Mouse (Mus musculus) kidney, embryonic 15.5 days (tissue): ENCODE data around the gene Rbm4b. TPM values are rescaled to one million over a fixed set of nuclear protein-coding genes. Genes with fewer than 3 reads are reported as not detected.

Source experiments
- ATAC-seq: fragments of 200-750 bp; cut with Nextera tagmentation; replicated peaks from 2 replicates; pipeline ENCODE4 v1.8.0; 2017; ENCODE audit warnings: moderate TSS enrichment; ENCODE audit not compliant: low FRiP score
- H3K27ac ChIP-seq: fragments of 300-500 bp; sonication (generic); 2 replicates; pipeline ENCODE4 v1.5.1; 2015; ENCODE audit warnings: mild to moderate bottlenecking, inconsistent platforms
- H3K27me3 ChIP-seq: fragments of 300-500 bp; sonication (generic); 2 replicates; pipeline ENCODE4 v1.6.1; 2015; ENCODE audit warnings: inconsistent platforms
- H3K36me3 ChIP-seq: fragments of 300-500 bp; sonication (generic); 2 replicates; pipeline ENCODE4 v1.6.1; 2015; ENCODE audit warnings: inconsistent platforms
- H3K4me1 ChIP-seq: fragments of 300-500 bp; sonication (generic); 2 replicates; pipeline ENCODE4 v1.6.1; 2015; ENCODE audit warnings: inconsistent platforms
- H3K4me2 ChIP-seq: fragments of 300-500 bp; sonication (generic); 2 replicates; pipeline ENCODE4 v1.6.1; 2015; ENCODE audit warnings: moderate library complexity, mild to moderate bottlenecking, inconsistent platforms
- H3K4me3 ChIP-seq: fragments of 300-500 bp; sonication (generic); replicated peaks from 2 replicates; pipeline ENCODE4 v1.5.1; 2015; ENCODE audit warnings: mild to moderate bottlenecking, inconsistent platforms
- H3K9ac ChIP-seq: fragments of 300-500 bp; sonication (generic); 2 replicates; pipeline ENCODE4 v1.6.1; 2015; ENCODE audit warnings: mild to moderate bottlenecking, inconsistent platforms
- H3K9me3 ChIP-seq: fragments of 300-500 bp; sonication (generic); replicated peaks from 2 replicates; pipeline ENCODE4 v1.6.1; 2016; ENCODE audit warnings: inconsistent platforms
- WGBS: fragments of 180-500 bp; shearing (Covaris S2); methylation state at CpG from one replicate; pipeline ENCODE4 v1.1.7; 2015; ENCODE audit warnings: mixed read lengths; 5-methylcytosine and 5-hydroxymethylcytosine counted together
- polyA plus RNA-seq: library from polyadenylated mRNA; unstranded; fragments of >200 nt; fragmentation: Nextera tagmentation; extraction: Ambion mirVana; gene quantifications from 2 replicates; pipeline ENCODE4 v1.2.1, GENCODE M21; 2015

The Rbm4b gene
- 75.2 and 75.5 TPM in 2 replicates for polyA plus RNA-seq

DNA sequence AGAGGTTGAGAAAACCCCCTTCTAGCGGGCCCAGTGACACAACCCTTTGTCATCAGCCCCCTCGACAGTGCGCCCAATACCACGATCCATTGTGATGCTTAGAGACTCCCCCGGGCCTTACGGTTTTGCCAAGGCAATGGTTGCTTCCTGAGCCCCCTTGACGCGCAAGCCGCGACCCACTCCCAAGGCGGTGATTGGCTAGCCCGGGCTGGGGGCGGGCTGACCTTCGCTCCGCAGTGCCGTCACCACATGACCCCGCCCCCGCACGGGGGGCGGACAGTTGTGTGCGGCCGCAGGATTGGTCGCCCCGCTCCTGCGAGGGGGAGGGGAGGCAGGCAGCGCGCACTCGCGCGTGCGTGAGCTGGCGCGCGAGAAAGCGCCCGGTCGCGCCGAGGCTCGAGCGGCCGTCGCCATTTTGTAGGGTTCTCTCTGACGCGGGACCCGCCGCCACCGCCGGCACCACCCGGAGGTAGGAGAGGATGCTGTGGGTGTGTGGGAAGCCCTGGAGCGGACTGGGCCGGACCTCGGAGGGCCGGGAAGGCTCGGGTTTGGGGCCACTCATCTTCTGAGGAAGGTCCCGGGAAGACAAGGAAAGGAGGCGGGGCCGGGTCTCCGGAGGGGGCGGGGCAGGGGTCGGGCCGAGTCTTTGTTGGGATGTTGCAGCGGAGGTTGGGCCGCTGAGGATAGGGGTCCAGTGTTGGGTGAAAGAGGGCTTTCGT is at the start of gene Rbm4b:
Gene Rbm4b, plus strand, starts transcription at position 305 of the 719 bp plus-strand sequence.
- Histone ChIP-seq H3K36me3 (peaks cover 21% of the 10 kb centered on the region), H3K9ac (peak within 1 kb of the TSS; percentile 89), H3K4me3 (peak within 1 kb of the TSS; percentile 81), H3K4me2 (peak within 1 kb of the TSS; percentile 77), H3K27me3 (no peaks in the 10 kb centered on the region), H3K4me1 (peaks cover 26% of the 10 kb centered on the region), H3K27ac (peak within 1 kb of the TSS; percentile 98), H3K9me3 (no peaks in the 10 kb centered on the region)
- under 1% methylated on average over 65 of the region's 65 CpGs for WGBS
- peak; percentile 98 for ATAC-seq

DNA sequence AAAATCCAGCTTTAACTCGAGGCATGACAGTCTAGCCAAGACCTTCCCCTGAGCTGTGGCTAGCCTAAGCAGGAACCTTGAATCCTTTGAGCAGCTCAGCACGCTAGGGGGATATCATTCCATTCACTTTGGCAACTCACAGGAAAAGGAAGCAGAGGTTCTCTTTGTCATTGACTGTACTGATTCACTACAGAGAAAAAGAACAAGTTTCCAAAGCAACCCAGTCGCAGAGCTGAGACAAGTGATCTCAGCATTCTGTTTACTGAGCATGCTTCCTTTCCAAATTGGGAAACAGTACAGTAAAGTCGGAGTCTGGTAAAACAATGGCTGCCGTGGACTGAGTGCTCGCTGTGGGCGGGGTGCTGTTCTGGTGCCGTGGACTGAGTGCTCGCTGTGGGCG is 47.5 kb upstream of the Rbm4b start:
- WGBS: 84% methylated on average over 10 of the region's 10 CpGs
- peaks cover 50% of the 10 kb centered on the region for H3K27me3 ChIP-seq

DNA sequence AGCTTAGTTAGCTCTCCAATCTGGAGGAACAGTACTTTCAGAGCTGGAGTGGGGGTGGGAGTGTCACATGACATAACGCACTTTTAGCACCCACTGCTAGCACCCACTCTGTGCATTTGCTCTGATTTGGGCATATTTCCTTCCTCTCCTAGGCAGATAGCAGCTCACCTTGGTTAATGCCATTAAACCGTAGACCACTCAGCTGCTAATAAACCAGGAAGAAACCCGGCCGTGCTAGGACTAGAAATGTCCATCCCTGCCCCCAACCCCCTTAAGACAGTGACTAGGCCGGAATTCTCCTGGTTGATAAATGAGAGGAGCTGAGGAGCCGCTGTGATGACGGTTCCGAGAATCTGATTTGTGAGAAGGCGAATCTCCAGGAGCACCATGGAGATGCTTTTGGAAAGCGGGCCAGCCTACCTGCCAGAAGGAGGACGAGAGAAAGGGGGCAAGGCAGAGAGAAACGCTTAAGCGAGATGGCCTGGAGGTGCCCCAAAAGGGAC is 45.1 kb upstream of the Rbm4b start, which contains the start of gene Sptbn2:
Gene Sptbn2, plus strand, starts transcription at position 70 of the 503 bp plus-strand sequence.
- H3K4me1 ChIP-seq: peaks cover 14% of the 10 kb centered on the region
- 12% methylated on average over 13 of the region's 13 CpGs for WGBS
- peaks cover 62% of the 10 kb centered on the region for H3K27me3 ChIP-seq
- H3K9ac ChIP-seq: peak within 1 kb of the TSS; percentile 35
- no peaks in the 10 kb centered on the region for H3K36me3 ChIP-seq
- peak within 1 kb of the TSS; percentile 52 for H3K4me3 ChIP-seq
- no peak for ATAC-seq
- peak within 1 kb of the TSS; percentile 89 for H3K4me2 ChIP-seq
- H3K9me3 ChIP-seq: no peaks in the 10 kb centered on the region
- H3K27ac ChIP-seq: no peak within 1 kb of the TSS

More for the DNA sequence above, 47.5 kb upstream of the Rbm4b start:
- Histone ChIP-seq H3K9ac (no peak overlapping the region), H3K4me1 (peaks cover 14% of the 10 kb centered on the region), H3K36me3 (no peaks in the 10 kb centered on the region), H3K4me3 (no peak overlapping the region), H3K9me3 (no peaks in the 10 kb centered on the region), H3K27ac (no peak overlapping the region), H3K4me2 (no peak overlapping the region)
- ATAC-seq: no peak

DNA sequence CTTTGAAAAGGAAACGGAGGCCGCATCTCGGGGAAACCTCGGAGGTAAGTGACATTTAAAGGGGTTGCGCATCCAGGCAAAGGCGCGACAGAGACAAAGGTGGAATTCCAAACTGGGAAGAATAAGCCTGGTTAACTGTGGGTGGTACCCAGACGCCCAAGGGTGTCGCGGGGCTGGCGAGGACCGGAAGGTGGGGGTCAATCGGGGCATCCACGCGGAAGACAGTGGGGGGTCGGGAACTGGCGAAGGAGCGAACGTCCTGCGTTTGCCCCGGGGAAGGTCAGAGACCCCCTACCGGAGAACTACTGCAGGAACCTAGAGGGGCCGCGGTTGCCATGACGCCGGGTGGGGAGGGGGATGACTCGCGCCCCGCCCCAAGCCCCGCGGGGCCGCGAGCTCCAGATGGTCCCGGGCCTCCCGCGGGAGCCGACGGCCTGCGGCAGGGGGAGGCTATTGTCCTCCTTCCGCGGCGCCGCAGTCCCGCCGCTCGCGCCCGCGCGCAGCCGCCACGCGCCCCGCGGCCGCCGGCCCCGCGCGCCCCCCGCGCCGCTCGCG is 44.6 kb upstream of the Rbm4b start:
- WGBS: 1% methylated on average over 58 of the region's 65 CpGs
- no peak overlapping the region for H3K27ac ChIP-seq
- H3K27me3 ChIP-seq: peaks cover 62% of the 10 kb centered on the region
- peak overlapping the region; percentile 89 for H3K4me2 ChIP-seq
- H3K4me3 ChIP-seq: peak overlapping the region; percentile 52
- peak; percentile 49 for ATAC-seq
- H3K36me3 ChIP-seq: no peaks in the 10 kb centered on the region
- H3K9me3 ChIP-seq: no peaks in the 10 kb centered on the region
- peaks cover 14% of the 10 kb centered on the region for H3K4me1 ChIP-seq
- peak overlapping the region; percentile 35 for H3K9ac ChIP-seq

DNA sequence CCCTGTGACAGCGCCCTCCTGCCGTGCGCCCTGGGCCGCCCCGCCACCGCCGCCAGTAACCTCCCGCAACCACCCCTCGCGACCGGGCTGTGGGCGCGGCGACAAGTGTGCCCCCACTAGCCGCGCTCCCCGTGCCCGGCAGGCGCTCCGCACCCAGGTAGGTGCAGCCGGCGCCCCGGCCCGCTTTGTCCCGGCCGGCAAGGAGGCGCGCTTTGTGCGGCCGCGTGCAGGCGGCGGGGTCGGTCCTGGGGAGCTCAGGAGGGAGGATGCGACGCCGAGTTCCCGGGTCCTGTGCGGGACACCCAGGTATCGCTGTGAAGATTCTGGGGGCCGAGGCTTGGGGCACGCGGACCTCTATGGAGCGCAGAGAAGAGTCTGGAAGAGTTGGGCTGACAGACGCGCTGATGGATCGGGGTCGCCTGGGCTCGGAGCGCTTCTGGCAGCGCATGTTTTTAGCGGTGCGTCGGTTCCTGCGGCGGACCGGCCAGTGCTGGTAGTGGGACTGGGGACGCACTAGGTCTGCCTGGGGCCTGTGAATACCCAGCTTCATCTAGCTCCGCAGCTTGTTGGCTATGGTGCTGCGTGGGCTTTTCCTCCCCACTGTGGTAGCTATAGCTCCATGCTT is 44.0 kb upstream of the Rbm4b start:
- Histone ChIP-seq H3K4me3 (peak overlapping the region; percentile 52), H3K9ac (peak overlapping the region; percentile 35), H3K36me3 (no peaks in the 10 kb centered on the region), H3K4me1 (peaks cover 14% of the 10 kb centered on the region), H3K4me2 (peak overlapping the region; percentile 89), H3K27ac (no peak overlapping the region), H3K9me3 (no peaks in the 10 kb centered on the region), H3K27me3 (peaks cover 62% of the 10 kb centered on the region)
- peak; percentile 33; the same call in 1 of the 2 replicates for ATAC-seq
- WGBS: under 1% methylated on average over 60 of the region's 60 CpGs

DNA sequence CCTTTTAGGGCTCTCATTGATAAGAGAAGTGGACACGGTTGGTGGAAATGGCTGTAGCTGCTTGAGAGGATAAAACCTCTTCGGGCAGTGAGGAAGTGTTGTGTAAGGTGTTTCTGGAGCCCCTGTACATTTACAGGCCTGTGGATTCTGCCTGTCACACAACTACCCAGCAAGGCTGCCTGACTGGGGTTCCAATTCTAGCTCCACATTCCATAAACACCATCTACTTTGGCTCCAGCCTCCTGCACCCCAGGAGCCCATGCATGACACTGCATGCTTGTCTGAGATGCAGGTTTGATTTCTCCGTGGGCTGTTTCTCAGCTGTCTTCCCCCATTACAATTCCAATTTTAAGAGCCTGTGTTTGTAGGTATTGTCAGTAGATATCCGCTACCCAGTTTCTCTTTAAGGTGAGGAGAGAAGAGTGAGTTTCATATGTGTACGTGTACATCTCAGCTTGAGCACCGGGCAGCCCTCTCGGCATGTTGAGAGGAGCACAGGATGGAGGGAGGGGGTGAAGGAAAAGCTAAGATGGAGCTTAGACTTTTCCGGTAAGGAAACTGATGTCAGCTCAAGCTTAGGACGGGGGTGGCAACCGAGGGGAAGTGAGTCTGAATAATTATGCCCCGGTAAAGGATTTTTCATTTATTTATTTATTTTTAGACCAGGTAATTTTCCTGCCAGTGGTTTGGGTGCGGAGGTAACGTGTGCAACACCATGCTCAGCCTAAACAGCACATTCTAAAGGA is 43.3 kb upstream of the Rbm4b start:
- Histone ChIP-seq H3K36me3 (no peaks in the 10 kb centered on the region), H3K4me2 (peak overlapping the region; percentile 89), H3K27ac (no peak overlapping the region), H3K9me3 (no peaks in the 10 kb centered on the region), H3K4me1 (peaks cover 16% of the 10 kb centered on the region), H3K9ac (no peak overlapping the region), H3K4me3 (peak overlapping the region; percentile 52), H3K27me3 (peaks cover 62% of the 10 kb centered on the region)
- ATAC-seq: no peak
- WGBS: 41% methylated on average over 13 of the region's 13 CpGs

DNA sequence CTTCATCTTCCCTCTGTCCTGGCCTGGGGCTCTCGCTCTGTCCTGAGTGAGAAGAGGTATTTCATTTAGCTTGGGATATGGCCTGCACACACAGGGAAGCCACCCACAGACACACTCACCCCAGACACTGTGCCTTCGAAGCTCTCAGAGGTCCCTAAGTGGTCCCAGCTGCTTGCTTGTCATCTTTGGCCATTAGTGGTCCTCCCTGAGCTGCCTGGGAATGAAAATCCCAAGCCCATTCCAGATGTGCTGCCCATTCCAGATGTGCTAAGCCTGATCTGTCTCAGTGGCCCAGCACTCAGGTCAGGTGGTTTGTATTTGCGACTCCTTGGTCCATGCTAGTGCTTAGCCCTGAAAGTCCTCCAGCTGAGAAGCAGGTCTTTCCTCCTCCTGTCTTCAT is 42.4 kb upstream of the Rbm4b start:
- Histone ChIP-seq H3K9ac (no peak overlapping the region), H3K9me3 (no peaks in the 10 kb centered on the region), H3K36me3 (no peaks in the 10 kb centered on the region), H3K4me2 (no peak overlapping the region), H3K4me3 (no peak overlapping the region), H3K4me1 (peaks cover 25% of the 10 kb centered on the region), H3K27ac (no peak overlapping the region), H3K27me3 (peaks cover 63% of the 10 kb centered on the region)
- ATAC-seq: no peak
- WGBS: 73% methylated on average over 3 of the region's 3 CpGs

DNA sequence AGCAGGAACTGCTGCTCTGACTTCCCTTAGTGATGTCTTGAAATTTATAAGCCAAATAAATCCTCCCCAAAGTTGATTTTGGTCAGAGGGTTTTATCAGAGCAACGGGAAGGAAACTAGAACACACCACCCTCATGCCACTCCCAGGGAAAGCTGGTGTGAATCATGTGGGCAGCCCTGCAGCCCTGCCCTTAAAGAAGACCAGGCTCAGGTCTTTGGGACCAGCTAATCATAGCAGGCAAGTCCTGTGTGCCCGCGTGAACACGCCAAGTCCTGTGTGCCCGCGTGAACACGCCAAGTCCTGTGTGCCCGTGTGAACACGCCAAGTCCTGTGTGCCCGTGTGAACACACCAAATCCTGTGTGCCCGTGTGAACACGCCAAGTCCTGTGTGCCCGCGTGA is 39.5 kb upstream of the Rbm4b start:
- H3K9ac ChIP-seq: no peak overlapping the region
- no peak overlapping the region for H3K4me2 ChIP-seq
- peaks cover 43% of the 10 kb centered on the region for H3K4me1 ChIP-seq
- WGBS: 95% methylated on average over 14 of the region's 14 CpGs
- H3K36me3 ChIP-seq: no peaks in the 10 kb centered on the region
- H3K4me3 ChIP-seq: no peak overlapping the region
- peaks cover 38% of the 10 kb centered on the region for H3K27me3 ChIP-seq
- no peaks in the 10 kb centered on the region for H3K9me3 ChIP-seq
- H3K27ac ChIP-seq: no peak overlapping the region
- no peak for ATAC-seq

DNA sequence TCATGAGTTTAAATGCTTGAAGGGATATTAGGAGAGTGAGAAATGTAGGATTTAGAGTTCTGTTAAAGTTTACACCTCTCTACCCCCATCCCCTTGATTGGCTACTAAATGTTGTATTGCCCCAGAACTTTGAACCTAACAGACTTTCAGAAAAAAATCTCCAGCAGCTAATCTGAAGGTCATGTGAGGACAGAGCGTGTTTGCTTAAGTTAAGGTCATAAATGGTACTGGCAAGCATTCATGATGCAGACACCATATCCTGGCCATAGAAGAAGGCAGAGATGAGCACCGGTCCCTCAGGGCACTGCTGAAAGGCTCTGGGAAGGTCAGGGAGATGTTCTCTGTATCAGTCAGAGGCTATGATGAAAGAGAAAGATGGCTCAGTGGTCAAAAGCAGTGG is 39.0 kb upstream of the Rbm4b start:
- H3K9ac ChIP-seq: no peak overlapping the region
- no peak overlapping the region for H3K27ac ChIP-seq
- no peaks in the 10 kb centered on the region for H3K36me3 ChIP-seq
- H3K4me1 ChIP-seq: peaks cover 41% of the 10 kb centered on the region
- peaks cover 32% of the 10 kb centered on the region for H3K27me3 ChIP-seq
- H3K9me3 ChIP-seq: no peaks in the 10 kb centered on the region
- no peak overlapping the region for H3K4me3 ChIP-seq
- WGBS: 97% methylated on average over 2 of the region's 2 CpGs
- no peak for ATAC-seq
- no peak overlapping the region for H3K4me2 ChIP-seq

DNA sequence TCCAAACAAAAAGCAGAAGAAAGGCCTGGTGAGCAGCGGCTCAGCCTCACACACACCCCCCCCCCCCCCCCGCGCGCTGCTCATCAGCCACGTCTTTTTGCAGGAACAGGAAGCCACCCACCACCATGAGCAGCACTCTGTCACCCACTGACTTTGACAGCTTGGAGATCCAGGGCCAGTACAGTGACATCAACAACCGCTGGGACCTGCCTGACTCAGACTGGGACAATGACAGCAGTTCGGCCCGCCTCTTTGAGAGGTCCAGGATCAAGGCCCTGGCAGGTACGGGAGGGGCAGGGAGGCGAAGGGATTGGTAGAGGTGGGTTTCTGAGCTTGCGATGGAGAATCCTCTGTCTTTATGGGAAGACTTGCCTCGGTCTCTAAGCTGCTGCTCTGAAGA is 37.6 kb upstream of the Rbm4b start:
- ATAC-seq: no peak; the same call in 1 of the 2 replicates
- no peaks in the 10 kb centered on the region for H3K36me3 ChIP-seq
- H3K4me1 ChIP-seq: peaks cover 37% of the 10 kb centered on the region
- H3K9me3 ChIP-seq: no peaks in the 10 kb centered on the region
- H3K4me2 ChIP-seq: peak overlapping the region; percentile 48
- no peak overlapping the region for H3K9ac ChIP-seq
- WGBS: 28% methylated on average over 10 of the region's 12 CpGs
- H3K4me3 ChIP-seq: 0 out of 2 replicates have a peak overlapping the region, but pooled peaks have one; percentile 5
- peaks cover 18% of the 10 kb centered on the region for H3K27me3 ChIP-seq
- peak overlapping the region; percentile 18 for H3K27ac ChIP-seq

DNA sequence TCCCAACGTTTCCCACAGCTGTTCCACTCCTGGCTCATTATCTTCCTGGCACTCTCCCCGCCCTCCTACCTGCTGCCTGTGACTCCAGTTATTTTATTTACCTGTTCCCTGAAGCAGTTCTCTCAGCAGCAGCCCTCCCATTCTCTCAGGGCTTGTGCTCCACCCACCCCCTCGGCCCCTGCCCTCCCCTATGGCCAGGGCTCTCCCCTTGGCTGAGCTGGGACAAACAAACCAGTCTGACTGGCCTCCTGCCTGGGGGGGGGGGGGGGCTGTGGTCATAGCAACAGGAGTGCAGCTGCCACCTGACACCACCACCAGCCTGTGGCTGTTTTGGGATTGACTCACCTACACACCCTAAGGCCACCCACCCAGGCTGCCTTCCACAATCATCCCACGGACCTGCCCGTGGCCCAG is 36.9 kb upstream of the Rbm4b start:
- H3K27ac ChIP-seq: peak overlapping the region; percentile 33
- WGBS: 2% methylated on average over 5 of the region's 5 CpGs
- H3K4me1 ChIP-seq: peaks cover 37% of the 10 kb centered on the region
- peak overlapping the region; percentile 48 for H3K4me2 ChIP-seq
- no peak overlapping the region for H3K9ac ChIP-seq
- no peaks in the 10 kb centered on the region for H3K9me3 ChIP-seq
- H3K27me3 ChIP-seq: peaks cover 12% of the 10 kb centered on the region
- H3K4me3 ChIP-seq: no peak overlapping the region
- no peaks in the 10 kb centered on the region for H3K36me3 ChIP-seq
- peak; percentile 89 for ATAC-seq
